Mouse (Mus musculus) CH12.LX (cell line): ENCODE measurements around the gene Lce1a2. TPM values are rescaled to one million over a fixed set of nuclear protein-coding genes. Genes with fewer than 3 reads are reported as not detected.

Source experiments
- DNase-seq: peaks from one replicate; pipeline ENCODE4 v3.0.0-alpha.2; 2013; ENCODE audit errors: extremely low read depth
- H3K27ac ChIP-seq: 2 replicates; pipeline ENCODE4 v1.5.1; 2012; ENCODE audit warnings: low read depth, mild to moderate bottlenecking, control low read depth, moderate library complexity; ENCODE audit not compliant: insufficient read depth
- H3K27me3 ChIP-seq: replicated peaks from 2 replicates; pipeline ENCODE3; 2012; ENCODE audit warnings: inconsistent platforms
- H3K36me3 ChIP-seq, 2 experiments: replicated peaks in 1 of 2; 2 replicates each; pipeline versions ENCODE3 to v1.6.1; 2012; ENCODE audit warnings: inconsistent platforms in 1 of 2, low read length in 1 of 2, mild to moderate bottlenecking in 1 of 2, mixed read lengths in 1 of 2, moderate library complexity in 1 of 2; ENCODE audit not compliant: control insufficient read depth in 1 of 2, insufficient read depth in 1 of 2
- H3K4me1 ChIP-seq, 2 experiments: 2 replicates each; pipeline ENCODE4 v1.6.1; 2012; ENCODE audit warnings: inconsistent platforms in 1 of 2, moderate library complexity in 1 of 2; ENCODE audit not compliant: insufficient read depth in 2 of 2, control insufficient read depth in 1 of 2
- H3K4me2 ChIP-seq: 2 replicates; pipeline ENCODE4 v1.6.1; 2012; ENCODE audit warnings: low read depth, mild to moderate bottlenecking, control low read depth; ENCODE audit not compliant: poor library complexity, insufficient read depth, severe bottlenecking
- H3K4me3 ChIP-seq, 3 experiments: fragments of 150-350 bp in 1 of 3; sonication (generic) in 1 of 3; replicated peaks in 1 of 3; 2 replicates each; pipeline versions ENCODE3 to v1.5.1; 2011 to 2012; ENCODE audit warnings: low read depth in 2 of 3, low read length in 2 of 3, mild to moderate bottlenecking in 2 of 3, moderate library complexity in 2 of 3, control low read depth in 1 of 3, improper control_type of control experiment in 1 of 3, inconsistent platforms in 1 of 3, mixed read lengths in 1 of 3; ENCODE audit not compliant: poor library complexity in 1 of 3
- H3K79me2 ChIP-seq: replicated peaks from 2 replicates; pipeline ENCODE4 v1.6.1; 2012; ENCODE audit warnings: mild to moderate bottlenecking, moderate library complexity; ENCODE audit not compliant: control insufficient read depth, poor library complexity, insufficient read depth, severe bottlenecking; ENCODE audit errors: extremely low read depth
- H3K9ac ChIP-seq: 2 replicates; pipeline ENCODE4 v1.6.1; 2012; ENCODE audit warnings: low read depth, mild to moderate bottlenecking, control low read depth, moderate library complexity; ENCODE audit not compliant: insufficient read depth
- H3K9me3 ChIP-seq: replicated peaks from 2 replicates; pipeline ENCODE3; 2012; ENCODE audit warnings: low read length, inconsistent platforms, mixed read lengths
- BHLHE40 ChIP-seq: IDR thresholded peaks from 2 replicates; pipeline ENCODE4 v1.6.1; 2011; ENCODE audit warnings: mild to moderate bottlenecking, low read depth, low read length, improper control_type of control experiment
- E2F4 ChIP-seq: IDR thresholded peaks from 2 replicates; pipeline ENCODE4 v1.6.1; 2011; ENCODE audit warnings: low read depth, low read length, improper control_type of control experiment; ENCODE audit not compliant: insufficient replicate concordance
- EP300 ChIP-seq: IDR thresholded peaks from 2 replicates; pipeline ENCODE4 v1.6.1; 2011; ENCODE audit warnings: low read length, improper control_type of control experiment
- ETS1 ChIP-seq: conservative IDR thresholded peaks from 2 replicates; pipeline ENCODE4 v1.6.1; 2012; ENCODE audit warnings: low read depth, mild to moderate bottlenecking, inconsistent platforms, low read length, improper control_type of control experiment, moderate library complexity
- HCFC1 ChIP-seq: IDR thresholded peaks from 2 replicates; pipeline ENCODE4 v1.6.1; 2012; ENCODE audit warnings: low read depth, mild to moderate bottlenecking, inconsistent platforms, low read length, improper control_type of control experiment
- JUN ChIP-seq: IDR thresholded peaks from 2 replicates; pipeline ENCODE4 v1.6.1; 2011; ENCODE audit warnings: low read depth, mild to moderate bottlenecking, low read length, improper control_type of control experiment, moderate library complexity; ENCODE audit not compliant: insufficient read depth
- MYC ChIP-seq: IDR thresholded peaks from 2 replicates; pipeline ENCODE4 v1.6.1; 2011; ENCODE audit warnings: low read depth, mild to moderate bottlenecking, improper control_type of control experiment, low read length
- PAX5 ChIP-seq: IDR thresholded peaks from 2 replicates; pipeline ENCODE4 v1.6.1; 2012; ENCODE audit warnings: low read length, inconsistent platforms, mixed read lengths
- POLR2A ChIP-seq: IDR thresholded peaks from 2 replicates; pipeline ENCODE4 v1.6.1; 2011; ENCODE audit warnings: low read depth, mild to moderate bottlenecking, improper control_type of control experiment, low read length
- POLR2AphosphoS2 ChIP-seq: IDR thresholded peaks from 2 replicates; pipeline ENCODE4 v1.6.1; 2011; ENCODE audit warnings: low read depth, low read length, improper control_type of control experiment
- RAD21 ChIP-seq: IDR thresholded peaks from 2 replicates; pipeline ENCODE4 v1.6.1; 2011; ENCODE audit warnings: low read depth, mild to moderate bottlenecking, low read length, improper control_type of control experiment, moderate library complexity
- RCOR1 ChIP-seq: conservative IDR thresholded peaks from 2 replicates; pipeline ENCODE4 v1.6.1; 2012; ENCODE audit warnings: low read depth, mild to moderate bottlenecking, inconsistent platforms, low read length, improper control_type of control experiment
- SMC3 ChIP-seq: IDR thresholded peaks from 2 replicates; pipeline ENCODE4 v1.6.1; 2011; ENCODE audit warnings: low read depth, low read length, improper control_type of control experiment
- USF2 ChIP-seq: conservative IDR thresholded peaks from 2 replicates; pipeline ENCODE4 v1.6.1; 2011; ENCODE audit warnings: low read depth, low read length, improper control_type of control experiment
- ZMIZ1 ChIP-seq: IDR thresholded peaks from 2 replicates; pipeline ENCODE4 v1.6.1; 2012; ENCODE audit warnings: low read depth, mild to moderate bottlenecking, inconsistent platforms, low read length, improper control_type of control experiment
- dilution Hi-C: fragments of 300-500 bp; cut with MboI; formaldehyde crosslinking; loops from 2 replicates; pipeline ENCODE4 v1.14.3; 2020; ENCODE audit warnings: low sequenced_read_pairs; ENCODE audit not compliant: extremely low pct_unique_long_range_greater_than_20kb, extremely low pct_ligation_motif_present
- in situ Hi-C: fragments of 300-500 bp; cut with MboI; formaldehyde crosslinking; loops from 3 replicates; pipeline ENCODE4 v1.14.3; 2019; ENCODE audit warnings: low sequenced_read_pairs, low pct_ligation_motif_present, low pct_unique_long_range_greater_than_20kb, mixed read lengths
- polyA plus RNA-seq: library from polyadenylated mRNA; unstranded; fragments of >175 nt; gene quantifications from 2 replicates; pipeline ENCODE4 v1.2.1, GENCODE M21; 2012; ENCODE audit warnings: low read depth; ENCODE audit not compliant: insufficient read length
- total RNA-seq, 2 experiments: library from RNA; depleted of rRNA; stranded (reverse); fragments of 300-350 nt in 1 of 2; fragments of >200 nt in 1 of 2; gene quantifications; 2 replicates each; pipeline ENCODE4 v1.2.3; 2012 to 2014

The Lce1a2 gene
- total and polyA plus RNA-seq, 3 experiments: not detected

DNA sequence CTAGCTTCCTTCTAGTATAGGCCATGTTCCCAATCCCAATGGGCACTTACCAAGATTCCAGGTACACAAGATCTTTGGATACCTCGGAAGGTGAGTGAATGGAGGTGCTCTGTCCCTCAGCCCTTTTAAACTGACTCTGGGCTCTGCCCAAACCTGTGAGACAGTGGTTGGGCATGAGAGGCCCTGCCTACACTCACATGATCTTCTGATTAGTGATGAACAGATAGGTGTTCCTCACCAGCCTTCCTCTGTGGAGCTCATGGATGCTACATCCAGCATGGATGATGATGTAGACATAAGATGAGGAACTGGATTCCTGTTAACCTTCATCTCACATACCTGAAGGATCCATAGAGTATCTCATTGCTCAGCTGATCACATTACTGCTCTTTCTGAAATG, 21.9 kb downstream of the Lce1a2 start, which contains the start of gene Lce1a1:
Lce1a1 (minus strand) TSS at position 101 of the 400 bp plus-strand sequence.
- Histone ChIP-seq H3K4me1 (no peaks in the 10 kb centered on the region), H3K4me2 (no peak within 1 kb of the TSS), H3K36me3 (no peaks in the 10 kb centered on the region), H3K27ac (no peak within 1 kb of the TSS), H3K4me3 (no peak within 1 kb of the TSS), H3K9ac (no peak within 1 kb of the TSS), H3K27me3 (no peaks in the 10 kb centered on the region), H3K9me3 (no peaks in the 10 kb centered on the region), H3K79me2 (no peaks in the 10 kb centered on the region)
- in situ Hi-C loops (no loop called here), dilution Hi-C loops (no loop called here)
- no peak for TF ChIP-seq USF2
- no peak for TF ChIP-seq PAX5
- TF ChIP-seq E2F4: no peak
- no peak for TF ChIP-seq ETS1
- TF ChIP-seq JUN: no peak
- TF ChIP-seq EP300: no peak
- DNase-seq: no peak

DNA sequence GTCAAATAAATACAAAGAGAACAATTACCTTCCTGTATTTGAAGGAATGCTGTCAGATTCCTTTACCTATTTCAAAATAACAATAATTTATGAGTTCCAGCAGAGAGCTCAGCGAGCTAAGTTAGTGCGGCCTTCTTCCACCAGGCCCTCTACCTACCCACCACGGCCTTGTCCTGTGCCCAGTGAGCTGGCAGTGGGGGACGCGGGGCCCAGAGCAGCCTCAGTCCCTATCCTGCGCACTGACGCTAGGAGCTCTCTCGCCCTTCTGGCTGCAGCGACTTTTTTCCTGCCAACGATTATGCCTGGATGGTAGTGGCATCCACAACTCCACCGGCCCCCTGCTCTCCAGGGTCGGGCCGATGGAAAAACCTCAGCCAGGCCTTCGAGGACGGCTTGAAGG, 30.3 kb downstream of the Lce1a2 start:
- TF ChIP-seq RAD21 (no peak), EP300 (no peak), BHLHE40 (no peak), RCOR1 (no peak), POLR2AphosphoS2 (no peak), POLR2A (no peak), PAX5 (no peak), SMC3 (no peak)
- no peaks in the 10 kb centered on the region for H3K36me3 ChIP-seq
- no peaks in the 10 kb centered on the region for H3K4me1 ChIP-seq
- in situ Hi-C loops (no loop called here), dilution Hi-C loops (no loop called here)
- DNase-seq: no peak
- H3K27ac ChIP-seq: no peak overlapping the region
- no peak overlapping the region for H3K4me2 ChIP-seq
- H3K4me3 ChIP-seq: no peak overlapping the region
- H3K27me3 ChIP-seq: no peaks in the 10 kb centered on the region
- no peak overlapping the region for H3K9ac ChIP-seq
- no peaks in the 10 kb centered on the region for H3K79me2 ChIP-seq
- H3K9me3 ChIP-seq: no peaks in the 10 kb centered on the region

DNA sequence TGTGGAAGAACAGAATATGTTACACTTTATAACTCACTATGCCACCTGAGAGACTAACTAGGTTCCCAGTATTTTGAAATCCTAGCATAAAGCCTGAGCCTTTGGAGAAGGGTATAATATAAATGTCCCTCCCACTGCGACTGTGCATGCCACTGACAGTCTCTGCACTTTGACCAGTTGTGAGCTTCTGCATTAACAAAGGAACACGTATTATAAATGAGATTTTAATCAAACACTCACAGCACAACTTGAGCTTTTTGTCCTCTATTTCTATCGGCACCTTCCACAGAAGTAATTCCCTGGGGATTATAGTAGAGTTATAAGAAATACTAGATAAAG, 31.5 kb downstream of the Lce1a2 start:
- Histone ChIP-seq H3K79me2 (no peaks in the 10 kb centered on the region), H3K9me3 (no peaks in the 10 kb centered on the region), H3K27ac (no peak overlapping the region), H3K36me3 (no peaks in the 10 kb centered on the region), H3K4me3 (no peak overlapping the region), H3K9ac (no peak overlapping the region), H3K27me3 (no peaks in the 10 kb centered on the region), H3K4me1 (no peaks in the 10 kb centered on the region), H3K4me2 (no peak overlapping the region)
- DNase-seq: no peak
- TF ChIP-seq ZMIZ1 (no peak), HCFC1 (no peak), MYC (no peak)
- dilution Hi-C loops (no loop called here), in situ Hi-C loops (no loop called here)
